Mouse (Mus musculus) bone marrow, adult 2 months (tissue): Measurements from ENCODE around the gene 9230102O04Rik. TPM values are rescaled to one million over a fixed set of nuclear protein-coding genes. Genes with fewer than 3 reads are reported as not detected.

Experiments used
- H3K27ac ChIP-seq: fragments of 200-500 bp; 2 replicates; pipeline ENCODE4 v1.5.1; 2012; ENCODE audit warnings: low read depth, mild to moderate bottlenecking, control low read depth, inconsistent platforms, low read length; ENCODE audit not compliant: control insufficient read depth, poor library complexity, insufficient read depth
- H3K4me1 ChIP-seq: fragments of 200-500 bp; 2 replicates; pipeline ENCODE4 v1.6.1; 2011; ENCODE audit warnings: low read length; ENCODE audit not compliant: control insufficient read depth, insufficient read depth
- H3K4me3 ChIP-seq: fragments of 200-500 bp; replicated peaks from 2 replicates; pipeline ENCODE3; 2011; ENCODE audit warnings: mild to moderate bottlenecking, low read depth, low read length, control low read depth; ENCODE audit not compliant: control insufficient read depth
- CTCF ChIP-seq: fragments of 200-500 bp; IDR thresholded peaks from 2 replicates; pipeline ENCODE4 v1.5.1; 2011; ENCODE audit warnings: low read length, control low read depth; ENCODE audit not compliant: control insufficient read depth, insufficient read depth
- POLR2A ChIP-seq: fragments of 200-500 bp; IDR thresholded peaks from 2 replicates; pipeline ENCODE4 v1.6.1; 2011; ENCODE audit warnings: low read depth, mild to moderate bottlenecking, control low read depth, low read length, borderline replicate concordance; ENCODE audit not compliant: control insufficient read depth
- WGBS: fragments of 180-500 bp; shearing (Covaris S2); methylation state at CpG from one replicate; pipeline ENCODE4 v1.1.7; 2018; 5-methylcytosine and 5-hydroxymethylcytosine counted together
- polyA plus RNA-seq: library from polyadenylated mRNA; stranded (reverse); fragments of >200 nt; gene quantifications from 2 replicates; pipeline ENCODE4 v1.2.4, GENCODE M21; 2011; ENCODE audit warnings: low replicate concordance; ENCODE audit not compliant: missing spikeins, insufficient read depth, insufficient read length

The 9230102O04Rik gene
- polyA plus RNA-seq, 1 experiment, result not detected

DNA sequence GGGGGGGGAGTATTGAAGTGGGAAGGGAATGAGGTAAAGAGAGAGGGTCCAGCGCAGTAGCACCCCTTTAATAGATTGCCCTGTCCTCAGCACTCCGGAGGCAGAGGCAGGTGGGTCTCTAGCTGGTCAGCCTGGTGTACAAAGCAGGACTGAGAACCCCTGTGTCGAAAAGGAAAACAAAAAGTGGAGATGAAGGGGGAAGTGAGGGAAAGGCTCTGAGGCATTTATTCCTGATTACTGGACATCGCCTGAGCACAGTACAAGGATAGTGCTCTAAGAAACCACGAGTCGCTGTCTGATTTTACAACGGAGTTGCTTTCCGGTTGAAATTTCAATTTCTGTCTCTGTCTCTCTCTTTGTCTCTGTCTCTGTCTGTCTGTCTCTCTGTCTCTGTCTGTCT, 911 bp upstream of the 9230102O04Rik start:
- Histone ChIP-seq H3K4me1 (no peaks in the 10 kb centered on the region; the same call in 1 of the 2 replicates), H3K27ac (no peak overlapping the region), H3K4me3 (no peak overlapping the region)
- 4% methylated on average over 8 of the region's 8 CpGs for WGBS
- TF ChIP-seq CTCF, result no peak
- no peak for TF ChIP-seq POLR2A

DNA sequence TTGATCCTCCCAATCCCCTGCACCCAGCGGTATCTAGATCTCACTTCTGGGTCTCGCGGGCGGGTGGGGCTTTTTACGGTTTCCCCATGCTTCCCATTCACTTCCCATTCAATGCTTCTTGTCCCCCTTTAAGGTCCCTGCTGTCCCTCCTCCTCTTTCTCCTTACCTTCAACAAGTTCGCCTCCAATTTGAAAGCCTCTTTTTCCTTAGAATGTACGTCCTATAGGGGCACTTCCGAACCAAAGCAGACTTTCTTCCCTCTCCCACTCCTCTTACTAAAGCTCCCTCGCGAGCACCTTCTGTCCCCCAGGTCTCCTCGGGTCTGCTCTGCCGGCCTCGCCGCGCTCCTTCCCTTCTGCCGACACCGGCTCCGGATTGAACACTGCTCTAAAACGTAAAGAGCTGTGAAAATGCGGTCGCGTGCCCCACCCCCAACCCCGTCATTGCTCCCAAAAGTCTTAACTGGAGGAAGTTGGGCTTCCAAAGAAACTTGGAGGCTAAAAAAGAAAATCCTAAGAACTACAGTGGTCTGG, 377 bp upstream of the 9230102O04Rik start, which contains the start of gene Gata3:
Gene Gata3 (minus strand): TSS at position 384 of the 533 bp plus-strand sequence.
- no peak for TF ChIP-seq CTCF
- no peak for TF ChIP-seq POLR2A
- under 1% methylated on average over 23 of the region's 23 CpGs for WGBS
- Histone ChIP-seq H3K27ac (no peak within 1 kb of the TSS), H3K4me1 (no peaks in the 10 kb centered on the region; the same call in 1 of the 2 replicates), H3K4me3 (no peak within 1 kb of the TSS)

DNA sequence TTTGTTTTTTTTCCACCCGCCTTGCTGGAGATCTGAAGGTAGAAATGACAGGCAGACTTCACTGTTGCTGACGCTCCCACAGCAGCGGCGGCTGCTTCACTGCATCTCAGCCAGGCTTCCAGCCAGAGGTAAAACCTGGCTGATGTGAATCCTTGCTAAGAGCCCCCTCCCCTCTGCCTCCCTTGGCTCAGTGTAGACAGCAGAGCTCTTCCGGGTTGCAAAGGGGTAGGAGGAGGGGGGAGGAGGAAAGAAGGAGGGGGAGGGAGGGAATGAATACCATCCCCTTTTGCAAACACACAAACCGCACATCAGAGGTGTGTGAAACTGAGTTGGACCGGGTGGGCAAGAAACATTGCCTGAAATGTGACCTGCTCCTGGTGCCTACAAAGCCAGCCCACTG, 1.7 kb downstream of the 9230102O04Rik start:
- Histone ChIP-seq H3K4me3 (no peak overlapping the region), H3K4me1 (no peaks in the 10 kb centered on the region; the same call in 1 of the 2 replicates), H3K27ac (no peak overlapping the region)
- WGBS, result 12% methylated on average over 7 of the region's 7 CpGs
- TF ChIP-seq POLR2A (no peak), CTCF (no peak)

DNA sequence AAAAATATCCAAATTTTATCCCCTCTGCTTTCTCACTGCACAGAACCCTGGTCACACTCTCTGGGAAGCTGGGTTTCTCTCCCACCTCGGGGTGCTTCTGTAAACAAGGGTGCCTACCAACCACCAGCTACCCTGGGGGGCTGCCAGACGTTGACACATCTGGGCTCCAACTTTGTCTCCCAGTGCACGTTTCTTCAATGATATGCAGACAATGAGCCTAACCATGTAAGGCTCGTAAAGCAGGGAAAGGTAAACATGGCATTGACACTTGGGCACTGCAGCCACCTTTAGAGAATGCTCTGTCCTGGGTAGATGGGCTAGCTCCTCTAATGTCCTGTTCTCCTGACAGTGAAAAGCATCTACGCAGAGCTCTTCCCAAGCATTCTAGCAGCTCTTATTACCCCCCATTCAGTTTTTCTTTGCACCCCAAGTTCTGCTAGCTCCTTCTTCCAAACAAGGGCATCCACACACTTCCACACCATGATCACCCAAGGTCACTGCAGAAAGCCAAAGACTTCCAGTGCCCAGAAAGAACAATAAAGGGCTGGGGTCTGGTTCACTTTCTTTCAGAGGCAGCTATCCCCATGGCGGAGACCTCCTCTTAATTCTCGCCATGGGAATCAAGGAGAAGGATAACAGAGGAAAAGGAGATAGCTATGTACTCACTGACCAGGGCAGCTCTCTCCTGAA, 2.3 kb downstream of the 9230102O04Rik start:
- 36% methylated on average over 7 of the region's 7 CpGs for WGBS
- TF ChIP-seq POLR2A (no peak), CTCF (no peak)
- H3K27ac ChIP-seq, result no peak overlapping the region
- no peak overlapping the region for H3K4me3 ChIP-seq
- no peaks in the 10 kb centered on the region; the same call in 1 of the 2 replicates for H3K4me1 ChIP-seq

DNA sequence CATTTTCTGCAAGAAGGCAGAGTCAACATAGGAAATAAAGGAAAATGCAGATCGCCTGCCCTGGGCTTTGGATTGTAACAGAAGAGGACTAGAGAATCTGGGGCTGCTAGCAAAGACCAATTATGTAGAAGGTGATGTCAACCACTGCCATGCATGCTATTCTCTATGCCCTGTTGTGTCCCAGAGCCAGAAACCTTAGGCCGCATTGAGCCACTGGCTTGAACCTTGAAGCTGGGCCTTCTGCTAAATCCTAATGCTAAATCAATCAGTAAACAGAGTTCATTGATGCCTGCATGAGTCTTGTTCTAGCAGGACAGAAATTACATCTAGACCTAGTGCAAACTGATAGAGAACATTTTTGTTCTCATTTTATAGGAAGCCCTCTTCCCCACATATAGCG, 3.3 kb downstream of the 9230102O04Rik start:
- Histone ChIP-seq H3K4me1 (no peaks in the 10 kb centered on the region; the same call in 1 of the 2 replicates), H3K27ac (no peak overlapping the region)
- WGBS, result 75% methylated on average over 3 of the region's 3 CpGs

DNA sequence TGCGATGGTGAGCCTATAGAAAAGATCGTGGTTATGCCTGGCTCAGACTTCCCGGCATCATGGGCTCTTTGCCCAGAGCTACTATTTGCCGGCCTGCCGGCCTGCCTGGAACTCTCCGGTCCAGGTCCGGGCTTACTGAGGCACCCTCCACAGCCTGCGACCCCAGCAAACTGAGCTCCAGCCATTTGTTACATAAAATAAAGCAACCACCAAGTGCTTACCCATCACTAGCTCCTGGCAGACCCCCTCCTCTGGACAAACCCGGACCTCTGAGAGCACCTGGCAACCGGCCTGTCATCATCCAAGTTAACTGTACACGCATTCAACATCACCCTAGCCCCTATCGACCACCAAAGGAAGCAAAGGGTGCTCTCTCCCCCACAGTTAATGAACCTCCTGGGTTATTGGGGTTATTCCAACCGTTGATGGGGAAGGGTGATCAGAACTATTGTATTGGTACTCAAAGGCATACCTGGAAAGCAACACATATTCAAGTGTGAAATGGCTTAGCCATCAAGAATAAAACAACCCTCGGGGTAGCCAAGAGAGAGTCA, 4.0 kb downstream of the 9230102O04Rik start:
- Histone ChIP-seq H3K4me1 (no peaks in the 10 kb centered on the region; the same call in 1 of the 2 replicates), H3K27ac (no peak overlapping the region), H3K4me3 (no peak overlapping the region)
- TF ChIP-seq CTCF (no peak), POLR2A (no peak)
- 59% methylated on average over 14 of the region's 14 CpGs for WGBS

More for the DNA sequence above, 3.3 kb downstream of the 9230102O04Rik start:
- TF ChIP-seq CTCF (no peak), POLR2A (no peak)
- H3K4me3 ChIP-seq, result no peak overlapping the region

DNA sequence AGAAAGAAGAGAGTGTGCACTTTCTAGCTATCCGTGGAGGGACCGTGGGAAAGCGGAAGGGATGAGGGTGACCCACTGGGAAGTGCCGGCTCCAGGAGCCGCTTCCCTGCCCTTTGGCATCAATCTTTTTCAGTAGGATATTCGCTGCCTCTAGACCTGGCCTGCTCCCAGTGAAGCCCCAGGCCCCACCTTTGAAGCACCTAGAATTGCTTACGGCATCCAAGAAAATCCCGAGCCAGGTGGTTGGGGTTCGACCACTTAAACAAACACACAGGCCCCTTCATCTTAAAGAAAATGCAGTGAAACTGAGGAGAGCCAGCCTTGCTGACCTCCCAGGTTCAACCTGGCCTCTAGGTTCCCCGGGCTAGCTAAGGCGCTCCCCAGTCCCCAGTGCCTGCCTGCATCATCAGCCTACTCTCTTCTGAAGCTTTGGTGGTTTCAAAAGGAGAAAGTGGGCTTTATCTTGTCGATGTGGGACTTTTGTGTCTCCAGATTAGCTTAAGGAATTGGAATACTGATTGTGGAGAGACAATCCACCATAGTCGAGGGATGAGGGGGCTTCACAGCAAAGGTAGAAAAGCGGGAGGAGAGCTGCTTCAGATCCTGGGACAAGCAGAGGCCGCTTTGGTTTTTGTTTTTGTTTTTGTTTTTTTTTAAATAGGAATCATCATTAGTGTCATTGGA, 4.7 kb downstream of the 9230102O04Rik start:
- 35% methylated on average over 15 of the region's 15 CpGs for WGBS
- Histone ChIP-seq H3K4me1 (no peaks in the 10 kb centered on the region; the same call in 1 of the 2 replicates), H3K4me3 (no peak overlapping the region), H3K27ac (no peak overlapping the region)
- TF ChIP-seq CTCF, result no peak
- no peak for TF ChIP-seq POLR2A
